Mouse (Mus musculus) liver, postnatal 0 days (tissue): Measurements from ENCODE around the gene Cks1b. TPM values are rescaled to one million over a fixed set of nuclear protein-coding genes. Genes with fewer than 3 reads are reported as not detected.

Experiments used
- ATAC-seq: fragments of 200-750 bp; cut with Nextera tagmentation; 2 replicates; pipeline ENCODE4 v1.8.0; 2017; ENCODE audit warnings: mild to moderate bottlenecking, moderate library complexity
- DNase-seq: peaks from one replicate; pipeline ENCODE4 v3.0.0-alpha.2; 2016
- H3K27ac ChIP-seq: fragments of 300-500 bp; sonication (generic); 2 replicates; pipeline ENCODE4 v1.5.1; 2014; ENCODE audit warnings: antibody characterized with exemption, moderate library complexity, mild to moderate bottlenecking, low read depth
- H3K27me3 ChIP-seq: fragments of 300-500 bp; sonication (generic); 2 replicates; pipeline ENCODE4 v1.6.1; 2014; ENCODE audit warnings: low read length, control low read depth, mixed read lengths; ENCODE audit not compliant: insufficient read depth
- H3K36me3 ChIP-seq: fragments of 300-500 bp; sonication (generic); replicated peaks from 2 replicates; pipeline ENCODE4 v1.6.1; 2014; ENCODE audit warnings: mild to moderate bottlenecking, control low read depth, low read length, moderate library complexity, mixed read lengths; ENCODE audit not compliant: insufficient read depth
- H3K4me1 ChIP-seq: fragments of 300-500 bp; sonication (generic); 2 replicates; pipeline ENCODE4 v1.6.1; 2014; ENCODE audit warnings: antibody characterized with exemption, mild to moderate bottlenecking, control low read depth; ENCODE audit not compliant: insufficient read depth
- H3K4me2 ChIP-seq: fragments of 300-500 bp; sonication (generic); 2 replicates; pipeline ENCODE4 v1.6.1; 2014; ENCODE audit warnings: low read depth, mild to moderate bottlenecking, low read length, moderate library complexity, mixed read lengths
- H3K4me3 ChIP-seq: fragments of 300-500 bp; sonication (generic); 2 replicates; pipeline ENCODE4 v1.5.1; 2014; ENCODE audit warnings: low read depth, low read length
- H3K9ac ChIP-seq: fragments of 300-500 bp; sonication (generic); replicated peaks from 2 replicates; pipeline ENCODE4 v1.6.1; 2014; ENCODE audit warnings: mild to moderate bottlenecking, moderate library complexity
- H3K9me3 ChIP-seq: fragments of 300-500 bp; sonication (generic); 2 replicates; pipeline ENCODE4 v1.6.1; 2016; ENCODE audit warnings: mild to moderate bottlenecking, control low read depth, low read length, mixed read lengths
- CTCF ChIP-seq: sonication (generic); IDR thresholded peaks from 2 replicates; pipeline ENCODE4 v1.5.1; 2016; ENCODE audit warnings: antibody characterized with exemption, low read depth
- EP300 ChIP-seq: IDR thresholded peaks from 2 replicates; pipeline ENCODE4 v1.6.1; 2016; ENCODE audit warnings: antibody characterized with exemption, low read depth, mild to moderate bottlenecking
- WGBS: fragments of 180-500 bp; shearing (Covaris S2); extraction: QIAGEN DNeasy Blood & Tissue Kit; methylation state at CpG from one replicate; pipeline ENCODE4 v1.1.7; 2014; ENCODE audit not compliant: insufficient replicate concordance; 5-methylcytosine and 5-hydroxymethylcytosine counted together
- polyA plus RNA-seq: library from polyadenylated mRNA; unstranded; fragments of >200 nt; fragmentation: Nextera tagmentation; extraction: Ambion mirVana; gene quantifications from 2 replicates; pipeline ENCODE4 v1.2.1, GENCODE M21; 2015

The Cks1b gene
- polyA plus RNA-seq, 1 experiment from 2014 or later: 141 TPM

GRCm38 (mm10) chr3:89421002-89421774, 3.0 kb upstream of the Cks1b start:
- Histone ChIP-seq H3K4me1 (peaks cover 61% of the 10 kb centered on the region), H3K4me3 (peak overlapping the region; percentile 67), H3K27ac (peak overlapping the region; percentile 75), H3K9me3 (no peaks in the 10 kb centered on the region), H3K27me3 (no peaks in the 10 kb centered on the region), H3K9ac (peak overlapping the region; percentile 46), H3K4me2 (peak overlapping the region; percentile 96), H3K36me3 (peaks cover 29% of the 10 kb centered on the region)
- 11% methylated on average over 11 of the region's 11 CpGs for WGBS
- ATAC-seq: peak; percentile 54
- peak; percentile 84 for DNase-seq
- no peak for TF ChIP-seq CTCF
- no peak for TF ChIP-seq EP300

- DNase-seq (no peak), ATAC-seq (no peak)
- H3K4me1 ChIP-seq: peaks cover 61% of the 10 kb centered on the region
- H3K4me2 ChIP-seq: peak overlapping the region; percentile 96
- peak overlapping the region; percentile 67 for H3K4me3 ChIP-seq
- no peaks in the 10 kb centered on the region for H3K9me3 ChIP-seq
- H3K9ac ChIP-seq: peak overlapping the region; percentile 46
- WGBS: 40% methylated on average over 2 of the region's 2 CpGs
- H3K27me3 ChIP-seq: no peaks in the 10 kb centered on the region
- H3K36me3 ChIP-seq: peaks cover 31% of the 10 kb centered on the region
- TF ChIP-seq EP300 (no peak), CTCF (no peak)
- H3K27ac ChIP-seq: peak overlapping the region; percentile 75
Measured at GRCm38 (mm10) chr3:89420421-89420820, 2.2 kb upstream of the Cks1b start.

- Histone ChIP-seq H3K9me3 (no peaks in the 10 kb centered on the region), H3K27me3 (no peaks in the 10 kb centered on the region), H3K4me3 (peak overlapping the region; percentile 67), H3K27ac (peak overlapping the region; percentile 97), H3K4me1 (peaks cover 58% of the 10 kb centered on the region), H3K36me3 (peaks cover 30% of the 10 kb centered on the region), H3K4me2 (peak overlapping the region; percentile 96), H3K9ac (peak overlapping the region; percentile 73)
- ATAC-seq (no peak), DNase-seq (no peak)
- WGBS: 27% methylated on average over 3 of the region's 3 CpGs
- TF ChIP-seq EP300: no peak
- TF ChIP-seq CTCF: no peak
Measured at GRCm38 (mm10) chr3:89419981-89420380, 1.8 kb upstream of the Cks1b start.

- peak overlapping the region; percentile 73 for H3K9ac ChIP-seq
- peak overlapping the region; percentile 96 for H3K4me2 ChIP-seq
- H3K27me3 ChIP-seq: no peaks in the 10 kb centered on the region
- WGBS: 6% methylated on average over 9 of the region's 9 CpGs
- peaks cover 30% of the 10 kb centered on the region for H3K36me3 ChIP-seq
- H3K4me3 ChIP-seq: peak overlapping the region; percentile 67
- peak; percentile 56 for DNase-seq
- peak overlapping the region; percentile 97 for H3K27ac ChIP-seq
- peaks cover 54% of the 10 kb centered on the region for H3K4me1 ChIP-seq
- TF ChIP-seq CTCF (no peak), EP300 (no peak)
- no peaks in the 10 kb centered on the region for H3K9me3 ChIP-seq
- ATAC-seq: no peak
Measured at GRCm38 (mm10) chr3:89419571-89419970, 1.4 kb upstream of the Cks1b start.

- peak; percentile 44 for ATAC-seq
- H3K9me3 ChIP-seq: no peaks in the 10 kb centered on the region
- WGBS: 0% methylated on average over 16 of the region's 16 CpGs
- TF ChIP-seq EP300 (no peak), CTCF (no peak)
- H3K36me3 ChIP-seq: peaks cover 32% of the 10 kb centered on the region
- H3K27ac ChIP-seq: peak overlapping the region; percentile 97
- H3K4me1 ChIP-seq: peaks cover 47% of the 10 kb centered on the region
- H3K4me3 ChIP-seq: peak overlapping the region; percentile 67
- peak; percentile 88 for DNase-seq
- H3K4me2 ChIP-seq: peak overlapping the region; percentile 96
- H3K27me3 ChIP-seq: no peaks in the 10 kb centered on the region
- H3K9ac ChIP-seq: peak overlapping the region; percentile 73
Measured at GRCm38 (mm10) chr3:89418861-89419250, 673 bp upstream of the Cks1b start.

GRCm38 (mm10) chr3:89417840-89418169, 378 bp downstream of the Cks1b start:
- H3K9ac ChIP-seq: peak overlapping the region; percentile 73
- no peaks in the 10 kb centered on the region for H3K9me3 ChIP-seq
- H3K4me3 ChIP-seq: peak overlapping the region; percentile 67
- peak overlapping the region; percentile 97 for H3K27ac ChIP-seq
- ATAC-seq (peak; percentile 11), DNase-seq (no peak)
- H3K4me2 ChIP-seq: peak overlapping the region; percentile 96
- no peak for TF ChIP-seq CTCF
- 0 out of 2 replicates have a peak, but pooled peaks have one; percentile 3 for TF ChIP-seq EP300
- no peaks in the 10 kb centered on the region for H3K27me3 ChIP-seq
- peaks cover 39% of the 10 kb centered on the region for H3K4me1 ChIP-seq
- WGBS: under 1% methylated on average over 20 of the region's 20 CpGs
- peaks cover 27% of the 10 kb centered on the region for H3K36me3 ChIP-seq
